20 mouse cellular contexts compared by ENCODE assay signal in genomic region chr19:29695071-29695470, GRCm38 (mm10). TPM values are rescaled to one million over a fixed set of nuclear protein-coding genes. Genes with fewer than 3 reads are reported as not detected.
A peak's percentile ranks its signal among the peaks of the same experiment; 100 is the strongest.
DNase-seq lines count a peak whose midpoint lies in the region; ATAC-seq lines count a peak whose summit lies in the region.
"Had no signal": no experiment of that assay in that cellular context is flagged by ENCODE, and none has a peak within 500 bp of the region (broad histone marks: within the 10 kb centered on the region; RNA-seq: fewer than 3 reads in every experiment).

No protein-coding gene starts in this region.

- no peaks in the 10 kb centered on the region for H3K4me1 ChIP-seq in midbrain, embryonic 11.5 days (ENCODE audit: control insufficient read depth, insufficient read depth, low read length)
- no peaks in the 10 kb centered on the region for H3K4me1 ChIP-seq in midbrain, embryonic 16.5 days (ENCODE audit: control insufficient read depth, insufficient read depth, low read length)

- H3K36me3 ChIP-seq in midbrain, embryonic 11.5 days (ENCODE audit: control insufficient read depth, insufficient read depth, low read length) = no peaks in the 10 kb centered on the region
- no peaks in the 10 kb centered on the region for H3K36me3 ChIP-seq in midbrain, embryonic 16.5 days (ENCODE audit: control insufficient read depth, insufficient read depth, low read length)
- H3K36me3 ChIP-seq: G1E had no signal

- H3K4me2 ChIP-seq in midbrain, embryonic 11.5 days = no peak overlapping the region
- no peak overlapping the region for H3K4me2 ChIP-seq in midbrain, embryonic 16.5 days (ENCODE audit: low read length)

- ATAC-seq in midbrain, embryonic 11.5 days (ENCODE audit: low FRiP score) = no peak
- ATAC-seq in midbrain, embryonic 16.5 days = no peak
- ATAC-seq: activated CD4-positive, CD25-positive, alpha-beta regulatory T cell, adult 4 months; CD4-positive, CD25-positive, alpha-beta regulatory T cell, adult 4 months; Patski had no signal

- no peak overlapping the region for H3K27ac ChIP-seq in midbrain, embryonic 11.5 days (ENCODE audit: low read depth, low read length)
- H3K27ac ChIP-seq in midbrain, embryonic 16.5 days (ENCODE audit: low read length) = no peak overlapping the region

- peak; percentile 61 for DNase-seq in heart, adult 11 months
- no peak for DNase-seq in heart, adult 9 months (ENCODE audit: low spot score in 2 of 2)
- peak; percentile 56 for DNase-seq in midbrain, embryonic 11.5 days (ENCODE audit: low spot score, missing footprints)
- DNase-seq: adrenal gland, adult 2 months; adrenal gland, adult 8-10 months; adrenal gland, postnatal 10 days; adrenal gland, postnatal 14 days; adrenal gland, postnatal 25 days; adrenal gland, postnatal 36 days; B cell, adult 2 months; cerebellum, adult 11 months; cerebellum, adult 11-12 months; cerebellum, adult 18-20 months had no signal

- H3K27me3 ChIP-seq in midbrain, embryonic 11.5 days (ENCODE audit: control insufficient read depth, insufficient read depth, low read length) = no peaks in the 10 kb centered on the region
- no peaks in the 10 kb centered on the region for H3K27me3 ChIP-seq in midbrain, embryonic 16.5 days (ENCODE audit: control insufficient read depth, insufficient read depth, low read depth, low read length)
- H3K27me3 ChIP-seq: CH12.LX, Patski had no signal

- no peaks in the 10 kb centered on the region for H3K9me3 ChIP-seq in midbrain, embryonic 11.5 days (ENCODE audit: control insufficient read depth, low read length)
- no peaks in the 10 kb centered on the region for H3K9me3 ChIP-seq in midbrain, embryonic 16.5 days (replicated peaks; ENCODE audit: control insufficient read depth, low read length, poor library complexity, severe bottlenecking)
- H3K9me3 ChIP-seq: G1E had no signal

- H3K9ac ChIP-seq in midbrain, embryonic 11.5 days (ENCODE audit: low read length) = no peak overlapping the region
- no peak overlapping the region for H3K9ac ChIP-seq in midbrain, embryonic 16.5 days (ENCODE audit: low read depth, low read length)

- WGBS in midbrain, embryonic 11.5 days = 85% methylated on average over 10 of the region's 10 CpGs
- 87% methylated on average over 10 of the region's 10 CpGs for WGBS in midbrain, embryonic 16.5 days

- H3K4me3 ChIP-seq in midbrain, embryonic 11.5 days (ENCODE audit: low read depth, low read length) = no peak overlapping the region
- no peak overlapping the region for H3K4me3 ChIP-seq in midbrain, embryonic 16.5 days (ENCODE audit: low read depth, low read length)

RNA-seq across cellular contexts. Expression of gene Mlana, which starts 2.6 kb away (rescaled TPM):
- polyA plus RNA-seq in midbrain, embryonic 11.5 days (2014; fragmentation: Nextera tagmentation; extraction: Ambion mirVana) = 0.26 and 0.54 TPM in 2 replicates
- polyA plus RNA-seq in midbrain, embryonic 16.5 days (2015; fragmentation: Nextera tagmentation; extraction: Ambion mirVana) = not detected in 2 replicates
- polyA plus RNA-seq: activated CD4-positive, CD25-positive, alpha-beta regulatory T cell, adult 4 months; adrenal gland, adult 2 months; C2C12; CD4-positive, CD25-positive, alpha-beta regulatory T cell, adult 4 months; G1E had no signal

RNA-seq across cellular contexts. Expression of gene Ermp1, which starts 46.9 kb away (rescaled TPM):
- 12.9 and 13.6 TPM in 2 replicates for polyA plus RNA-seq in midbrain, embryonic 11.5 days (2014; fragmentation: Nextera tagmentation; extraction: Ambion mirVana)
- polyA plus RNA-seq in midbrain, embryonic 16.5 days (2015; fragmentation: Nextera tagmentation; extraction: Ambion mirVana) = 9.4 and 10.9 TPM in 2 replicates

Comparison
In these comparisons a context has a peak if more than half of its experiments do, and no peak if none do; other contexts are left out.
1. DNase-seq: peak in heart, adult 11 months (single experiment) and midbrain, embryonic 11.5 days (single experiment); none in heart, adult 9 months (0 of 2).